Mouse (Mus musculus) CH12.LX (cell line): Measurements from ENCODE around the gene Slit2. TPM values are rescaled to one million over a fixed set of nuclear protein-coding genes. Genes with fewer than 3 reads are reported as not detected.
A peak's percentile ranks its signal among the peaks of the same experiment; 100 is the strongest.

Experiments
- DNase-seq: peaks from one replicate; pipeline ENCODE4 v3.0.0-alpha.2; 2013; ENCODE audit errors: extremely low read depth
- H3K27ac ChIP-seq: 2 replicates; pipeline ENCODE4 v1.5.1; 2012; ENCODE audit warnings: low read depth, mild to moderate bottlenecking, control low read depth, moderate library complexity; ENCODE audit not compliant: insufficient read depth
- H3K27me3 ChIP-seq: replicated peaks from 2 replicates; pipeline ENCODE3; 2012; ENCODE audit warnings: inconsistent platforms
- H3K36me3 ChIP-seq, 2 experiments: replicated peaks in 1 of 2; 2 replicates each; pipeline versions ENCODE3 to v1.6.1; 2012; ENCODE audit warnings: inconsistent platforms in 1 of 2, low read length in 1 of 2, mild to moderate bottlenecking in 1 of 2, mixed read lengths in 1 of 2, moderate library complexity in 1 of 2; ENCODE audit not compliant: control insufficient read depth in 1 of 2, insufficient read depth in 1 of 2
- H3K4me1 ChIP-seq, 2 experiments: 2 replicates each; pipeline ENCODE4 v1.6.1; 2012; ENCODE audit warnings: inconsistent platforms in 1 of 2, moderate library complexity in 1 of 2; ENCODE audit not compliant: insufficient read depth in 2 of 2, control insufficient read depth in 1 of 2
- H3K4me2 ChIP-seq: 2 replicates; pipeline ENCODE4 v1.6.1; 2012; ENCODE audit warnings: low read depth, mild to moderate bottlenecking, control low read depth; ENCODE audit not compliant: poor library complexity, insufficient read depth, severe bottlenecking
- H3K4me3 ChIP-seq, 3 experiments: fragments of 150-350 bp in 1 of 3; sonication (generic) in 1 of 3; replicated peaks in 1 of 3; 2 replicates each; pipeline versions ENCODE3 to v1.5.1; 2011 to 2012; ENCODE audit warnings: low read depth in 2 of 3, low read length in 2 of 3, mild to moderate bottlenecking in 2 of 3, moderate library complexity in 2 of 3, control low read depth in 1 of 3, improper control_type of control experiment in 1 of 3, inconsistent platforms in 1 of 3, mixed read lengths in 1 of 3; ENCODE audit not compliant: poor library complexity in 1 of 3
- H3K79me2 ChIP-seq: replicated peaks from 2 replicates; pipeline ENCODE4 v1.6.1; 2012; ENCODE audit warnings: mild to moderate bottlenecking, moderate library complexity; ENCODE audit not compliant: control insufficient read depth, poor library complexity, insufficient read depth, severe bottlenecking; ENCODE audit errors: extremely low read depth
- H3K9ac ChIP-seq: 2 replicates; pipeline ENCODE4 v1.6.1; 2012; ENCODE audit warnings: low read depth, mild to moderate bottlenecking, control low read depth, moderate library complexity; ENCODE audit not compliant: insufficient read depth
- H3K9me3 ChIP-seq: replicated peaks from 2 replicates; pipeline ENCODE3; 2012; ENCODE audit warnings: low read length, inconsistent platforms, mixed read lengths
- CHD1 ChIP-seq: IDR thresholded peaks from 2 replicates; pipeline ENCODE4 v1.6.1; 2012; ENCODE audit warnings: low read depth, low read length, improper control_type of control experiment, inconsistent platforms
- CTCF ChIP-seq, 2 experiments: IDR thresholded peaks in 1 of 2; conservative IDR thresholded peaks in 1 of 2; 2 replicates each; pipeline ENCODE4 v1.5.1; 2011 to 2012; ENCODE audit warnings: low read depth in 2 of 2, low read length in 2 of 2, improper control_type of control experiment in 1 of 2, inconsistent platforms in 1 of 2, mild to moderate bottlenecking in 1 of 2, moderate library complexity in 1 of 2
- E2F4 ChIP-seq: IDR thresholded peaks from 2 replicates; pipeline ENCODE4 v1.6.1; 2011; ENCODE audit warnings: low read depth, low read length, improper control_type of control experiment; ENCODE audit not compliant: insufficient replicate concordance
- ELF1 ChIP-seq: IDR thresholded peaks from 2 replicates; pipeline ENCODE4 v1.6.1; 2014; ENCODE audit warnings: low read depth, mild to moderate bottlenecking, inconsistent platforms, low read length, improper control_type of control experiment
- EP300 ChIP-seq: IDR thresholded peaks from 2 replicates; pipeline ENCODE4 v1.6.1; 2011; ENCODE audit warnings: low read length, improper control_type of control experiment
- JUND ChIP-seq: conservative IDR thresholded peaks from 2 replicates; pipeline ENCODE4 v1.6.1; 2011; ENCODE audit warnings: low read depth, low read length, improper control_type of control experiment
- KAT2A ChIP-seq: IDR thresholded peaks from 2 replicates; pipeline ENCODE4 v1.6.1; 2012; ENCODE audit warnings: low read length, improper control_type of control experiment, inconsistent platforms; ENCODE audit not compliant: insufficient replicate concordance
- MAX ChIP-seq: IDR thresholded peaks from 2 replicates; pipeline ENCODE4 v1.6.1; 2011; ENCODE audit warnings: low read length, improper control_type of control experiment
- MEF2A ChIP-seq: IDR thresholded peaks from 2 replicates; pipeline ENCODE4 v1.6.1; 2014; ENCODE audit warnings: low read depth, mild to moderate bottlenecking, inconsistent platforms, low read length, improper control_type of control experiment, borderline replicate concordance
- RCOR1 ChIP-seq: conservative IDR thresholded peaks from 2 replicates; pipeline ENCODE4 v1.6.1; 2012; ENCODE audit warnings: low read depth, mild to moderate bottlenecking, inconsistent platforms, low read length, improper control_type of control experiment
- SIN3A ChIP-seq: IDR thresholded peaks from 2 replicates; pipeline ENCODE4 v1.6.1; 2012; ENCODE audit warnings: low read length, improper control_type of control experiment, inconsistent platforms
- TBP ChIP-seq: conservative IDR thresholded peaks from 2 replicates; pipeline ENCODE4 v1.6.1; 2011; ENCODE audit warnings: low read depth, low read length, improper control_type of control experiment
- TCF12 ChIP-seq: IDR thresholded peaks from 2 replicates; pipeline ENCODE4 v1.6.1; 2014; ENCODE audit warnings: low read depth, mild to moderate bottlenecking, inconsistent platforms, low read length, improper control_type of control experiment
- UBTF ChIP-seq: IDR thresholded peaks from 2 replicates; pipeline ENCODE4 v1.6.1; 2012; ENCODE audit warnings: low read depth, mild to moderate bottlenecking, inconsistent platforms, low read length, improper control_type of control experiment, moderate library complexity
- USF2 ChIP-seq: conservative IDR thresholded peaks from 2 replicates; pipeline ENCODE4 v1.6.1; 2011; ENCODE audit warnings: low read depth, low read length, improper control_type of control experiment
- ZC3H11A ChIP-seq: IDR thresholded peaks from 2 replicates; pipeline ENCODE4 v1.6.1; 2012; ENCODE audit warnings: low read depth, mild to moderate bottlenecking, inconsistent platforms, low read length, improper control_type of control experiment
- ZKSCAN1 ChIP-seq: IDR thresholded peaks from 2 replicates; pipeline ENCODE4 v1.6.1; 2012; ENCODE audit warnings: low read depth, inconsistent platforms, low read length, improper control_type of control experiment, borderline replicate concordance
- dilution Hi-C: fragments of 300-500 bp; cut with MboI; formaldehyde crosslinking; loops from 2 replicates; pipeline ENCODE4 v1.14.3; 2020; ENCODE audit warnings: low sequenced_read_pairs; ENCODE audit not compliant: extremely low pct_unique_long_range_greater_than_20kb, extremely low pct_ligation_motif_present
- in situ Hi-C: fragments of 300-500 bp; cut with MboI; formaldehyde crosslinking; loops from 3 replicates; pipeline ENCODE4 v1.14.3; 2019; ENCODE audit warnings: low sequenced_read_pairs, low pct_ligation_motif_present, low pct_unique_long_range_greater_than_20kb, mixed read lengths
- polyA plus RNA-seq: library from polyadenylated mRNA; unstranded; fragments of >175 nt; gene quantifications from 2 replicates; pipeline ENCODE4 v1.2.1, GENCODE M21; 2012; ENCODE audit warnings: low read depth; ENCODE audit not compliant: insufficient read length
- total RNA-seq, 2 experiments: library from RNA; depleted of rRNA; stranded (reverse); fragments of 300-350 nt in 1 of 2; fragments of >200 nt in 1 of 2; gene quantifications; 2 replicates each; pipeline ENCODE4 v1.2.3; 2012 to 2014

The Slit2 gene
- total and polyA plus RNA-seq, 3 experiments: 0.04 to 0.20 (median 0.17) TPM

GRCm38 (mm10) chr5:48113400-48113799 is 130.5 kb downstream of the Slit2 start:
- in situ Hi-C loops (no loop called here), dilution Hi-C loops (no loop called here)
- Histone ChIP-seq H3K79me2 (no peaks in the 10 kb centered on the region), H3K4me3 (no peak overlapping the region), H3K36me3 (no peaks in the 10 kb centered on the region), H3K27ac (no peak overlapping the region), H3K4me2 (no peak overlapping the region), H3K27me3 (no peaks in the 10 kb centered on the region), H3K4me1 (no peaks in the 10 kb centered on the region), H3K9me3 (no peaks in the 10 kb centered on the region), H3K9ac (no peak overlapping the region)
- TF ChIP-seq CTCF (conservative IDR thresholded peaks at IDR 0.05 in 1 of 2, IDR thresholded peaks at IDR 0.05 in 1 of 2; ENCODE audit: low read depth in 2 of 2, low read length in 2 of 2): peak in 1 of 2 experiments; percentile 27; a peak in 2 of 4 replicates
- TF ChIP-seq E2F4: no peak
- no peak for TF ChIP-seq EP300
- no peak for TF ChIP-seq JUND
- DNase-seq: peak; percentile 6

- dilution Hi-C loops (no loop called here), in situ Hi-C loops (no loop called here)
- Histone ChIP-seq H3K79me2 (no peaks in the 10 kb centered on the region), H3K4me3 (no peak overlapping the region), H3K27ac (no peak overlapping the region), H3K36me3 (no peaks in the 10 kb centered on the region), H3K4me2 (no peak overlapping the region), H3K4me1 (no peaks in the 10 kb centered on the region), H3K27me3 (no peaks in the 10 kb centered on the region), H3K9ac (no peak overlapping the region), H3K9me3 (no peaks in the 10 kb centered on the region)
- TF ChIP-seq TBP (no peak), USF2 (no peak), ELF1 (no peak), EP300 (no peak), ZKSCAN1 (no peak), MEF2A (no peak)
- no peak for DNase-seq
These were observed 132.1 kb downstream of the Slit2 start for GRCm38 (mm10) chr5:48114969-48115537.

- H3K4me2 ChIP-seq: no peak overlapping the region
- H3K27ac ChIP-seq: no peak overlapping the region
- no peak for DNase-seq
- in situ Hi-C loops: no loop called here
- no peaks in the 10 kb centered on the region for H3K79me2 ChIP-seq
- TF ChIP-seq KAT2A (no peak), TCF12 (no peak), MAX (no peak), CHD1 (no peak), UBTF (no peak), SIN3A (no peak), ZC3H11A (no peak), RCOR1 (no peak), EP300 (no peak)
- TF ChIP-seq, all 38 proteins: peak for 0
- Histone ChIP-seq H3K4me3 (no peak overlapping the region), H3K36me3 (no peaks in the 10 kb centered on the region), H3K4me1 (no peaks in the 10 kb centered on the region), H3K27me3 (no peaks in the 10 kb centered on the region), H3K9ac (no peak overlapping the region), H3K9me3 (no peaks in the 10 kb centered on the region)
- dilution Hi-C loops: no loop called here
These were observed 139.7 kb downstream of the Slit2 start for GRCm38 (mm10) chr5:48122651-48123050.
